Mouse (Mus musculus) CH12F3 (cell line): ENCODE data around the gene Ttc39b.
"Not testable (repeated sequence)": the region's sequence is repeated elsewhere in the genome, so short reads cannot be mapped to it uniquely, and the experiment has no call there.

Experiments
- in situ Hi-C: fragments of 300-500 bp; cut with MboI; formaldehyde crosslinking; loops from 2 replicates; pipeline ENCODE4 v1.14.3; 2020; ENCODE audit warnings: low sequenced_read_pairs

Gene Ttc39b

GRCm38 (mm10) chr4:83279236-83279635 is 44.8 kb downstream of the Ttc39b start:
- in situ Hi-C loops: no loop called here

DNA sequence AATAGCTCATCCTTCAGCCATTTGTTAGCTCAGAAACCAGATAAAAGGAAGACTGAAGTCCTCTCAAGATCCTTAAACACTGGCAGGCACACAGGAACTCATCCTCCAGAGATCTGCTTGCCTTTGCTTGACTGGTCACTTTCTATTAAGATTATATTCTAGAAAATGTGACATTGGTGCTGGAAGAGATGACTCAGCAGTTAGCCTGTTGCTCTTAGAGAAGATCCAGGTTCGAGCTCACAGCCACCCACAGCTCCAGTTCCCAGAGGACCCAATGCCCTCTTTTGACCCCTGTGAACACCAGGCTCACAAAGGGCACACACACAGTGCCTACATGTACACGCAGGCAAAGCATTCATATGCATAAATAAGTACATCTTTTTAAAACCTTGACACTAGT is 49.8 kb downstream of the Ttc39b start:
- in situ Hi-C loops: loop anchor here (25.0 kb wide), 1 partner anchor 163 kb away; no protein-coding TSS in a partner anchor

DNA sequence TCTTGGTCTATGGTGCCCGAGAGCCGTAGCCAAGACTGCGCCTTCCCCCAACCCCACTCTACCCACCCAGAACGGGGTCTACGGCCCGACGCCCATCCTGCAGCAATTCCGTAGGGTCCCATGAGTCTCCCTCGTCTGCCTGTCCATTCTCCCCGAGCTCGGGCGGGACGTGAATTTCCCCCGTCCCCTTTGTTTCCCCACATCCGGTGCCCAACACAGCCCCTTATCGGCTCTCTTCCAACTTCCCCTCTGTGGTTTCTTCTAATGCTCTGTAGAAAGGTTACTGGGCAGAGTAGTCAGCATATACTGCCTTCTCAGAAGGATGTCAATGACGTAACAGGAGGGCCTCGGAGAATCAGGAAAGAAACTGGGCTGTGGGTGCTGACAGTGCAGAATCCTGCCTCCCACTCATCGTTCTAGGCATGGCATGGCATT is 50.4 kb downstream of the Ttc39b start:
- in situ Hi-C loops: loop anchor here (25.0 kb wide), 1 partner anchor 164 kb away; no protein-coding TSS in a partner anchor

GRCm38 (mm10) chr4:83272917-83273615 is 51.0 kb downstream of the Ttc39b start:
- in situ Hi-C loops: loop anchor here (25.0 kb wide), 1 partner anchor 164 kb away; no protein-coding TSS in a partner anchor

DNA sequence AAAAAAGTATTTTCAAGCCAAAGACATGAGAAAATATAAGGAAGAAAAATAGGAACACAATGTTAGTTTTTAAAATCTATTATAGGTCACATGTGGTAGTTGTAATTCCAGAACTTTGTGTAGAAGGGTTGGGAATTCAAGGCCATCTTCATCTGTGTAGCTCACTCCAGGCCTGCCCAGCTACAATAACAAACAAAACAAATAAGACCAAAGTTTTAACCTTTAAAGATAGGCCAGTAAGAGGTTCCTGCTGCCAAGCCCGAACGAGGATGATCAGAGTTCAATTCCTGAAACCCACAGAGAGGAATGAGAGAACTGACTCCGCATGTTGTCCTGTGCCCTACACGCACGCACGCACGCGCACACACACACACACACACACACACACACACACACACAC is 53.6 kb downstream of the Ttc39b start:
- in situ Hi-C loops: loop anchor here (25.0 kb wide), 1 partner anchor 167 kb away; no protein-coding TSS in a partner anchor

- in situ Hi-C loops: loop anchor here (25.0 kb wide), 1 partner anchor 168 kb away; no protein-coding TSS in a partner anchor
Observed at GRCm38 (mm10) chr4:83269614-83270013, 54.4 kb downstream of the Ttc39b start.

GRCm38 (mm10) chr4:83265926-83266692 is 57.9 kb downstream of the Ttc39b start:
- in situ Hi-C loops: loop anchor here (25.0 kb wide), 1 partner anchor 171 kb away; no protein-coding TSS in a partner anchor

- in situ Hi-C loops: loop anchor here (25.0 kb wide), 1 partner anchor 172 kb away; no protein-coding TSS in a partner anchor
Observed at GRCm38 (mm10) chr4:83264832-83265231, 59.2 kb downstream of the Ttc39b start.

GRCm38 (mm10) chr4:83261998-83262397 is 62.1 kb downstream of the Ttc39b start:
- in situ Hi-C loops: loop anchor here (25.0 kb wide), 1 partner anchor 175 kb away; no protein-coding TSS in a partner anchor

GRCm38 (mm10) chr4:83259690-83260089 is 64.4 kb downstream of the Ttc39b start:
- in situ Hi-C loops: loop anchor here (25.0 kb wide), 1 partner anchor 178 kb away; no protein-coding TSS in a partner anchor

DNA sequence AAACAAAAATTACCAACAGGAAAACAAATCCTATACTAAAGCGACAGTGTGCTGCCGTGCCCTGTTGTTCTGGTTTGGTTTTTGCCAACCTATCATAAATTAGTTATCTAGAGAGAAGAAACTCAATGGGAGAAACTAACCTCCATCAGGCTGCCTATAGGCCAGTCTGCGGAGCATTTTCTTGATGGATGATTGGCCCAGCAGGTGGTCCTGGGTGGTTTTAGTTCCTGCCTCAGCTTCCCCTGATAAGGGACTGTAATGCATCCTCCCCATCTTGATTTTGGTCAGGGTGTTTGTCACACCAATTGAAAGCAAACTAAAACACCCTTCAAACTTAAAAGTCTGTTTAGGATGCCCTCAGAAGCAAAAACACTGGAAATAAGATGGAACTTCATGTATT is 65.8 kb downstream of the Ttc39b start:
- in situ Hi-C loops: loop anchor here (25.0 kb wide), 1 partner anchor 179 kb away; no protein-coding TSS in a partner anchor

- in situ Hi-C loops: loop anchor here (25.0 kb wide), 1 partner anchor 180 kb away; no protein-coding TSS in a partner anchor
Observed at GRCm38 (mm10) chr4:83257279-83258260, 66.5 kb downstream of the Ttc39b start.

GRCm38 (mm10) chr4:83256779-83257178 is 67.3 kb downstream of the Ttc39b start:
- in situ Hi-C loops: loop anchor here (25.0 kb wide), 1 partner anchor 181 kb away; no protein-coding TSS in a partner anchor

DNA sequence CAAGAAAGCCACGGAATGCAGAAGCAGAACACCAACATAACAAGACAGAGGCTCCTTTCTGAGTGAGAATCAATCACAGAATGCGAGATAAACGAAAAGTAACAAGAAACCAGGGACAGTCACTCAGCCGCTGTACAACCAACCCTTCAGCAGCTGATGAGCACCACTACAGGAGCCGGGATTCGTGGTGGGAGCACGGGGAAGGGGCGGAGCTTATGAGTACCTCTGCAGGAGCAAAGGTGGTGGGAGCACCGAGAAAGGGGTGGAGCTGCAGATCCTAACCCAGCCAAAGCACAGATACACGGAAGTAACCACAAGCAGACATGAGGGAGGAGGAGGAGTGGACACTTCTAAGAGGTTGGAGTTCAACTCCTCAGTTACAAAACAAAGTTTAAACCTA is 69.1 kb downstream of the Ttc39b start:
- in situ Hi-C loops: loop anchor here (25.0 kb wide), 1 partner anchor 182 kb away; no protein-coding TSS in a partner anchor

- in situ Hi-C loops: loop anchor here (25.0 kb wide), 1 partner anchor 184 kb away; no protein-coding TSS in a partner anchor
Observed at GRCm38 (mm10) chr4:83253679-83254078, 70.4 kb downstream of the Ttc39b start.

GRCm38 (mm10) chr4:83243706-83244105 is 80.3 kb downstream of the Ttc39b start:
- in situ Hi-C loops: no loop called here

DNA sequence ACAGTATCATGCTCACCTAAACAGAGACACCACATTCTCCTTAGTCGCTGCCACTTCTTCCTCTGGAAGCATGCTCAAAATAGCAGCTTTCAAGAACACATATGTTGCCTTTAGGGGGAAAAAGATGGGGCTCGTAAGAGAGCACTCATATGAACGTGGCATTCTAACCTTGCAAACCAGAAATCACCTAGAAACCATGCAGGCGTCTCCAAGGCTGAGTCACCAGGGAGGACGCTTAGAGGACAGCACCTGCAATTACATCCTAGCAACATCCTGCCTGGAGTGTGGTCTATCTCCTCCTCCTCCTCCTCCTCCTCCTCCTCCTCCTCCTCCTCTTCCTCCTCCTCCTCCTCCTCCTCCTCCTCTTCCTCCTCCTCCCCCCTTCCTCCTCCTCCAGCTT is 82.4 kb downstream of the Ttc39b start:
- in situ Hi-C loops: no loop called here

GRCm38 (mm10) chr4:83237656-83238055 is 86.4 kb downstream of the Ttc39b start:
- in situ Hi-C loops: no loop called here

GRCm38 (mm10) chr4:83235304-83235703 is 88.8 kb downstream of the Ttc39b start:
- in situ Hi-C loops: not testable (repeated sequence)

DNA sequence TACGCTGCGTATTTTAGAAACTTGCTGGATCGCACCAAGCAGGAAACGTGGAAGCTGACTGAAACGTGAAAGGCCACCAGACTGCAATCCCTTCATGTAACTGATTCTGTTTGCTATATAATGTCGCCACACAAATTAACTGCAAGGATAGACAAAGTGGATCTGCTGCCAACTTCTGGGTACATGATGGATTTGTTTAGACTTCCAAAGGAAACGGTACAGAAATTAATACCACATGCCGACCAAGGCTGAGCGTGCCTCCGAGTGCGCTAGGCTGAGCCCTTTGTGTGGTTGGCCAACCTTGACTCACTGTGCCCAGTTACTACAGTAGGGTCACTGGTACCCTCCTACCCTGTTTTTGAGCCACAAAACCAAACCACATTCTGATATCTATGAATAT is 89.3 kb downstream of the Ttc39b start:
- in situ Hi-C loops: no loop called here
